Comparison of ENCODE assay signal across 8 mouse cellular contexts in the genomic region with DNA sequence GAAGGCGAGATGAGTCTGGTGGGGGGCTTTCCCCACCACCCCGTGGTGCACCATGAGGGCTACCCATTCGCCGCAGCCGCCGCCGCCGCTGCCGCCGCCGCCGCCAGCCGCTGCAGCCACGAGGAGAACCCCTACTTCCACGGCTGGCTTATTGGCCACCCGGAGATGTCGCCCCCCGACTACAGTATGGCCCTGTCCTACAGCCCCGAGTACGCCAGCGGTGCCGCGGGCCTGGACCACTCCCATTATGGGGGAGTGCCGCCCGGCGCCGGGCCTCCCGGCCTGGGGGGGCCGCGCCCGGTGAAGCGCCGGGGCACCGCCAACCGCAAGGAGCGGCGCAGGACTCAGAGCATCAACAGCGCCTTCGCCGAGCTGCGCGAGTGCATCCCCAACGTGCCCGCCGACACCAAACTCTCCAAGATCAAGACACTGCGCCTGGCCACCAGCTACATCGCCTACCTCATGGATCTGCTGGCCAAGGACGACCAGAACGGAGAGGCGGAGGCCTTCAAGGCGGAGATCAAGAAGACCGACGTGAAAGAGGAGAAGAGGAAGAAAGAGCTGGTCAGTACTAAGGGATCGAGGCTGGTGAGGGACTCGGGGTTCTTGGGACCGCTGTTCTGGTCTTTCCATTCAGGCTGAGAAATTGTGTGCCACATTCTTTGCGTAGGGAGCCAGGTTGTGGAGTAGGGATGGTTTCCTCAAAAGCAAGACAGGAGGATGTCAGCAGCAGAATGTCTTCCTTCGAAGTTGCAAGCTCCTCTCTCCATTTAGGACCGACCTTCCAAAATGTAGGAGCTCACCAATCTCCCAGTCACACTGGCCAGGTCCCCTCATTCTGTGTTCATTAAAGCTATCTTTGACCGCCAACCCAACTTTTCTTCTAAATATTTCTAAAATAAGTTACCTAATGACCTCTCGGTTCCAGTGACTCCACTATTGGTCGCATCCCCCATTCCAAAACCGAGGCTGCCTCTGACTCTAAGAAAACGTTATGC. TPM values are rescaled to one million over a fixed set of nuclear protein-coding genes. Genes with fewer than 3 reads are reported as not detected.
DNase-seq lines count a peak whose midpoint lies in the region; ATAC-seq lines count a peak whose summit lies in the region.

No protein-coding gene starts in this region.

- peak overlapping the region; percentile 78 for H3K9ac ChIP-seq in embryonic facial prominence, embryonic 12.5 days

- no peaks in the 10 kb centered on the region for H3K36me3 ChIP-seq in embryonic facial prominence, embryonic 12.5 days
- no peaks in the 10 kb centered on the region for H3K36me3 ChIP-seq in hindbrain, embryonic 10.5 days
- no peaks in the 10 kb centered on the region for H3K36me3 ChIP-seq in midbrain, embryonic 10.5 days

- peaks cover 7% of the 10 kb centered on the region; the same call in 1 of the 2 replicates for H3K4me1 ChIP-seq in embryonic facial prominence, embryonic 12.5 days
- H3K4me1 ChIP-seq in hindbrain, embryonic 10.5 days (replicated peaks): peaks cover 18% of the 10 kb centered on the region
- H3K4me1 ChIP-seq in midbrain, embryonic 10.5 days: peaks cover 31% of the 10 kb centered on the region

- DNase-seq in ZHBTc4 (ENCODE audit: low read depth, low spot score): peak; percentile 67
- DNase-seq in hindbrain, embryonic 10.5 days (ENCODE audit: low spot score): peak; percentile 67
- peak; percentile 76 for DNase-seq in midbrain, embryonic 10.5 days (ENCODE audit: low spot score)
- no peak for DNase-seq in right cerebral cortex, postnatal 36 days (ENCODE audit: low spot score in 2 of 2)
- no peak for DNase-seq in frontal cortex, postnatal 36 days (ENCODE audit: low spot score in 2 of 2)
- DNase-seq in adrenal gland, postnatal 10 days: no peak

- H3K9me3 ChIP-seq in embryonic facial prominence, embryonic 12.5 days: no peaks in the 10 kb centered on the region
- no peaks in the 10 kb centered on the region for H3K9me3 ChIP-seq in hindbrain, embryonic 10.5 days
- no peaks in the 10 kb centered on the region for H3K9me3 ChIP-seq in midbrain, embryonic 10.5 days (replicated peaks)

- H3K4me2 ChIP-seq in embryonic facial prominence, embryonic 12.5 days (replicated peaks): peak overlapping the region; percentile 64

- peak overlapping the region; percentile 88 for H3K27ac ChIP-seq in embryonic facial prominence, embryonic 12.5 days
- H3K27ac ChIP-seq in hindbrain, embryonic 10.5 days: no peak overlapping the region
- H3K27ac ChIP-seq in midbrain, embryonic 10.5 days (replicated peaks): no peak overlapping the region; the same call in 1 of the 2 replicates

- H3K27me3 ChIP-seq in embryonic facial prominence, embryonic 12.5 days: peaks cover 72% of the 10 kb centered on the region
- H3K27me3 ChIP-seq in hindbrain, embryonic 10.5 days (ENCODE audit: insufficient read depth, poor library complexity, severe bottlenecking): peaks cover 100% of the 10 kb centered on the region
- H3K27me3 ChIP-seq in midbrain, embryonic 10.5 days (ENCODE audit: low read depth, poor library complexity, severe bottlenecking): peaks cover 100% of the 10 kb centered on the region

- peak overlapping the region; percentile 49 for H3K4me3 ChIP-seq in embryonic facial prominence, embryonic 12.5 days
- peak overlapping the region; percentile 50 for H3K4me3 ChIP-seq in hindbrain, embryonic 10.5 days
- H3K4me3 ChIP-seq in midbrain, embryonic 10.5 days: peak overlapping the region; percentile 57

- WGBS in embryonic facial prominence, embryonic 12.5 days: under 1% methylated on average over 48 of the region's 64 CpGs
- WGBS in hindbrain, embryonic 10.5 days: under 1% methylated on average over 63 of the region's 64 CpGs
- under 1% methylated on average over 62 of the region's 64 CpGs for WGBS in midbrain, embryonic 10.5 days

- 0 out of 2 replicates have a peak, but pooled peaks have one; percentile 8 for ATAC-seq in embryonic facial prominence, embryonic 12.5 days (ENCODE audit: insufficient number of reproducible peaks, insufficient read depth, low FRiP score, low TSS enrichment)
- no peak for ATAC-seq in activated CD4-positive, CD25-positive, alpha-beta regulatory T cell, adult 4 months

RNA-seq across cellular contexts. Expression of a gene that starts 1.4 kb away (rescaled TPM):
- polyA plus RNA-seq in embryonic facial prominence, embryonic 12.5 days (2016; fragmentation: Nextera tagmentation; extraction: Ambion mirVana): 5.8 and 6.3 TPM in 2 replicates
- polyA plus RNA-seq in hindbrain, embryonic 10.5 days (2016; fragmentation: Nextera tagmentation; extraction: Ambion mirVana): 0.20 TPM in 1 of 2 replicates, not detected in the other
- not detected in 2 replicates for polyA plus RNA-seq in midbrain, embryonic 10.5 days (2016; fragmentation: Nextera tagmentation; extraction: Ambion mirVana)
- not detected for polyA plus RNA-seq in activated CD4-positive, CD25-positive, alpha-beta regulatory T cell, adult 4 months (2017; shearing (Covaris generic))
- 10 to 100 TPM; 32.2 to 38.4 TPM for total RNA-seq in adrenal gland, postnatal 10 days (2021)

Comparison
In these comparisons a context has a peak if more than half of its experiments do, and no peak if none do; other contexts are left out.
1. DNase-seq: peak in ZHBTc4 (single experiment), hindbrain, embryonic 10.5 days (single experiment) and midbrain, embryonic 10.5 days (single experiment); none in right cerebral cortex, postnatal 36 days (0 of 2), frontal cortex, postnatal 36 days (0 of 2) and adrenal gland, postnatal 10 days (single experiment).
2. Peak in every context shown above with its lines, with median percentiles within 50 percentile points of each other: H3K4me3 ChIP-seq.